Mouse (Mus musculus) small intestine, adult 2 months (tissue): ENCODE measurements around the gene Rnls. TPM values are rescaled to one million over a fixed set of nuclear protein-coding genes. Genes with fewer than 3 reads are reported as not detected.
A peak's percentile ranks its signal among the peaks of the same experiment; 100 is the strongest.

Source experiments
- H3K27ac ChIP-seq: fragments of 200-500 bp; 2 replicates; pipeline ENCODE4 v1.5.1; 2012; ENCODE audit warnings: low read depth, low read length, control low read depth, inconsistent platforms; ENCODE audit not compliant: insufficient read depth
- H3K27me3 ChIP-seq: fragments of 200-500 bp; 2 replicates; pipeline ENCODE4 v1.6.1; 2012; ENCODE audit warnings: mild to moderate bottlenecking, moderate library complexity, low read length, inconsistent platforms; ENCODE audit not compliant: control insufficient read depth, insufficient read depth
- H3K36me3 ChIP-seq: fragments of 200-500 bp; 2 replicates; pipeline ENCODE4 v1.6.1; 2012; ENCODE audit warnings: mild to moderate bottlenecking, low read length, control low read depth, inconsistent platforms; ENCODE audit not compliant: control insufficient read depth, insufficient read depth
- H3K4me1 ChIP-seq: fragments of 200-500 bp; 2 replicates; pipeline ENCODE4 v1.6.1; 2012; ENCODE audit warnings: low read length, inconsistent platforms, mixed read lengths; ENCODE audit not compliant: control insufficient read depth, insufficient read depth, insufficient read length
- H3K4me3 ChIP-seq: fragments of 200-500 bp; 2 replicates; pipeline ENCODE4 v1.5.1; 2012; ENCODE audit warnings: low read depth, mild to moderate bottlenecking, control low read depth, inconsistent platforms, low read length, moderate library complexity
- CTCF ChIP-seq: fragments of 200-500 bp; IDR thresholded peaks from 2 replicates; pipeline ENCODE4 v1.5.1; 2012; ENCODE audit warnings: low read depth, mild to moderate bottlenecking, control low read depth, inconsistent platforms, low read length, moderate library complexity, mixed read lengths; ENCODE audit not compliant: insufficient replicate concordance, insufficient read length; ENCODE audit errors: extremely low read depth
- POLR2A ChIP-seq: fragments of 200-500 bp; IDR thresholded peaks from 2 replicates; pipeline ENCODE4 v1.6.1; 2012; ENCODE audit warnings: low read depth, mild to moderate bottlenecking, control low read depth, inconsistent platforms, low read length, moderate library complexity
- WGBS: fragments of 180-500 bp; shearing (Covaris S2); methylation state at CpG from one replicate; pipeline ENCODE4 v1.1.7; 2018; 5-methylcytosine and 5-hydroxymethylcytosine counted together
- polyA plus RNA-seq: library from polyadenylated mRNA; depleted of rRNA; stranded (reverse); fragments of >200 nt; gene quantifications from 2 replicates; pipeline ENCODE4 v1.2.3, GENCODE M21; 2012

The Rnls gene
- polyA plus RNA-seq, 1 experiment, result 1.1 TPM

GRCm38 (mm10) chr19:33109941-33110371, 282.1 kb downstream of the Rnls start:
- no peak overlapping the region for H3K27ac ChIP-seq

GRCm38 (mm10) chr19:33109141-33109540, 283.0 kb downstream of the Rnls start:
- no peak overlapping the region for H3K4me3 ChIP-seq

More at GRCm38 (mm10) chr19:33109941-33110371, 282.1 kb downstream of the Rnls start:
- Histone ChIP-seq H3K27me3 (no peaks in the 10 kb centered on the region), H3K4me1 (0 out of 2 replicates have a peak, but pooled peaks cover 2% of the 10 kb centered on the region), H3K4me3 (no peak overlapping the region), H3K36me3 (no peaks in the 10 kb centered on the region)
- 75% methylated on average over 6 of the region's 6 CpGs for WGBS
- no peak for TF ChIP-seq POLR2A
- no peak for TF ChIP-seq CTCF

GRCm38 (mm10) chr19:33103851-33104250, 288.2 kb downstream of the Rnls start:
- H3K4me3 ChIP-seq, result no peak overlapping the region
- no peak overlapping the region for H3K27ac ChIP-seq
- H3K36me3 ChIP-seq, result no peaks in the 10 kb centered on the region
- H3K27me3 ChIP-seq, result no peaks in the 10 kb centered on the region
- 96% methylated on average over 6 of the region's 6 CpGs for WGBS
- peaks cover 15% of the 10 kb centered on the region; the same call in 1 of the 2 replicates for H3K4me1 ChIP-seq
- TF ChIP-seq CTCF (no peak), POLR2A (no peak)

More at GRCm38 (mm10) chr19:33109141-33109540, 283.0 kb downstream of the Rnls start:
- Histone ChIP-seq H3K4me1 (0 out of 2 replicates have a peak, but pooled peaks cover 2% of the 10 kb centered on the region), H3K36me3 (no peaks in the 10 kb centered on the region), H3K27ac (no peak overlapping the region), H3K27me3 (no peaks in the 10 kb centered on the region)
- no peak for TF ChIP-seq CTCF
- no peak for TF ChIP-seq POLR2A
- 71% methylated on average over 7 of the region's 7 CpGs for WGBS

- no peaks in the 10 kb centered on the region for H3K27me3 ChIP-seq
- no peaks in the 10 kb centered on the region for H3K36me3 ChIP-seq
- no peak overlapping the region for H3K4me3 ChIP-seq
- 84% methylated on average over 7 of the region's 7 CpGs for WGBS
- H3K4me1 ChIP-seq, result peaks cover 15% of the 10 kb centered on the region; the same call in 1 of the 2 replicates
- no peak overlapping the region for H3K27ac ChIP-seq
- TF ChIP-seq CTCF (no peak), POLR2A (no peak)
These were observed 289.3 kb downstream of the Rnls start for GRCm38 (mm10) chr19:33102783-33103139.

GRCm38 (mm10) chr19:33102008-33102782, 289.9 kb downstream of the Rnls start:
- Histone ChIP-seq H3K4me3 (no peak overlapping the region), H3K36me3 (no peaks in the 10 kb centered on the region), H3K4me1 (peaks cover 15% of the 10 kb centered on the region; the same call in 1 of the 2 replicates), H3K27ac (peak overlapping the region; percentile 43; the same call in 1 of the 2 replicates), H3K27me3 (no peaks in the 10 kb centered on the region)
- WGBS, result 70% methylated on average over 7 of the region's 7 CpGs
- no peak for TF ChIP-seq CTCF
- TF ChIP-seq POLR2A, result no peak

- Histone ChIP-seq H3K27me3 (no peaks in the 10 kb centered on the region), H3K27ac (peak overlapping the region; percentile 43; the same call in 1 of the 2 replicates), H3K36me3 (no peaks in the 10 kb centered on the region), H3K4me1 (peaks cover 15% of the 10 kb centered on the region; the same call in 1 of the 2 replicates), H3K4me3 (no peak overlapping the region)
- 50% methylated on average over 13 of the region's 13 CpGs for WGBS
- TF ChIP-seq POLR2A (no peak), CTCF (no peak)
These were observed 290.7 kb downstream of the Rnls start for GRCm38 (mm10) chr19:33101093-33102007.
